Mouse (Mus musculus) limb, embryonic 15.5 days (tissue): ENCODE results near the gene Sirt2. TPM values are rescaled to one million over a fixed set of nuclear protein-coding genes. Genes with fewer than 3 reads are reported as not detected.

Experiments used
- ATAC-seq: fragments of 200-750 bp; cut with Nextera tagmentation; 2 replicates; pipeline ENCODE4 v1.8.0; 2017; ENCODE audit warnings: low read depth, moderate TSS enrichment; ENCODE audit not compliant: insufficient number of reproducible peaks, low FRiP score, low TSS enrichment
- H3K27ac ChIP-seq: fragments of 300-500 bp; sonication (generic); 2 replicates; pipeline ENCODE4 v1.5.1; 2015; ENCODE audit warnings: moderate library complexity, mild to moderate bottlenecking, inconsistent platforms
- H3K27me3 ChIP-seq: fragments of 300-500 bp; sonication (generic); 2 replicates; pipeline ENCODE4 v1.6.1; 2015; ENCODE audit warnings: inconsistent platforms
- H3K36me3 ChIP-seq: fragments of 300-500 bp; sonication (generic); 2 replicates; pipeline ENCODE4 v1.6.1; 2015; ENCODE audit warnings: inconsistent platforms
- H3K4me1 ChIP-seq: fragments of 300-500 bp; sonication (generic); 2 replicates; pipeline ENCODE4 v1.6.1; 2015; ENCODE audit warnings: inconsistent platforms
- H3K4me2 ChIP-seq: fragments of 300-500 bp; sonication (generic); 2 replicates; pipeline ENCODE4 v1.6.1; 2015; ENCODE audit warnings: mild to moderate bottlenecking, inconsistent platforms
- H3K4me3 ChIP-seq: fragments of 300-500 bp; sonication (generic); 2 replicates; pipeline ENCODE4 v1.5.1; 2015; ENCODE audit warnings: mild to moderate bottlenecking, inconsistent platforms
- H3K9ac ChIP-seq: fragments of 300-500 bp; sonication (generic); 2 replicates; pipeline ENCODE4 v1.6.1; 2015; ENCODE audit warnings: inconsistent platforms
- H3K9me3 ChIP-seq: fragments of 300-500 bp; sonication (generic); 2 replicates; pipeline ENCODE4 v1.6.1; 2016; ENCODE audit warnings: inconsistent platforms
- WGBS: fragments of 180-500 bp; shearing (Covaris S2); methylation state at CpG from one replicate; pipeline ENCODE4 v1.1.7; 2015; 5-methylcytosine and 5-hydroxymethylcytosine counted together
- polyA plus RNA-seq: library from polyadenylated mRNA; unstranded; fragments of >200 nt; fragmentation: Nextera tagmentation; extraction: Ambion mirVana; gene quantifications from 2 replicates; pipeline ENCODE4 v1.2.1, GENCODE M21; 2015

The Sirt2 gene
- polyA plus RNA-seq, 1 experiment from 2014 or later: 79.8 TPM

- Histone ChIP-seq H3K4me2 (no peak overlapping the region), H3K27ac (no peak overlapping the region), H3K4me1 (peaks cover 16% of the 10 kb centered on the region), H3K9me3 (no peaks in the 10 kb centered on the region), H3K27me3 (no peaks in the 10 kb centered on the region), H3K9ac (no peak overlapping the region), H3K4me3 (no peak overlapping the region), H3K36me3 (peaks cover 71% of the 10 kb centered on the region)
- WGBS: 81% methylated on average over 6 of the region's 6 CpGs
- no peak for ATAC-seq
Observed at GRCm38 (mm10) chr7:28735701-28736100, 30.8 kb upstream of the Sirt2 start.

- H3K4me3 ChIP-seq: no peak overlapping the region
- no peaks in the 10 kb centered on the region for H3K9me3 ChIP-seq
- no peak for ATAC-seq
- H3K27me3 ChIP-seq: no peaks in the 10 kb centered on the region
- WGBS: 94% methylated on average over 21 of the region's 21 CpGs
- H3K36me3 ChIP-seq: peaks cover 62% of the 10 kb centered on the region
- no peak overlapping the region for H3K27ac ChIP-seq
- peaks cover 17% of the 10 kb centered on the region for H3K4me1 ChIP-seq
- no peak overlapping the region for H3K4me2 ChIP-seq
- no peak overlapping the region for H3K9ac ChIP-seq
Observed at GRCm38 (mm10) chr7:28739829-28740228, 26.7 kb upstream of the Sirt2 start.

GRCm38 (mm10) chr7:28740949-28741348 is 25.6 kb upstream of the Sirt2 start:
- Histone ChIP-seq H3K36me3 (peaks cover 59% of the 10 kb centered on the region), H3K27ac (peak overlapping the region; percentile 78), H3K9ac (peak overlapping the region; percentile 69), H3K4me2 (peak overlapping the region; percentile 77), H3K27me3 (no peaks in the 10 kb centered on the region), H3K9me3 (no peaks in the 10 kb centered on the region), H3K4me3 (peak overlapping the region; percentile 79), H3K4me1 (peaks cover 17% of the 10 kb centered on the region)
- 33% methylated on average over 9 of the region's 9 CpGs for WGBS
- ATAC-seq: no peak

- Histone ChIP-seq H3K27me3 (no peaks in the 10 kb centered on the region), H3K4me2 (peak overlapping the region; percentile 77), H3K4me3 (peak overlapping the region; percentile 79), H3K9me3 (no peaks in the 10 kb centered on the region), H3K27ac (peak overlapping the region; percentile 78), H3K9ac (peak overlapping the region; percentile 69), H3K4me1 (peaks cover 17% of the 10 kb centered on the region), H3K36me3 (peaks cover 59% of the 10 kb centered on the region)
- under 1% methylated on average over 13 of the region's 13 CpGs for WGBS
- ATAC-seq: 0 out of 2 replicates have a peak, but pooled peaks have one; percentile 2
Observed at GRCm38 (mm10) chr7:28741368-28741708, 25.2 kb upstream of the Sirt2 start.

DNA sequence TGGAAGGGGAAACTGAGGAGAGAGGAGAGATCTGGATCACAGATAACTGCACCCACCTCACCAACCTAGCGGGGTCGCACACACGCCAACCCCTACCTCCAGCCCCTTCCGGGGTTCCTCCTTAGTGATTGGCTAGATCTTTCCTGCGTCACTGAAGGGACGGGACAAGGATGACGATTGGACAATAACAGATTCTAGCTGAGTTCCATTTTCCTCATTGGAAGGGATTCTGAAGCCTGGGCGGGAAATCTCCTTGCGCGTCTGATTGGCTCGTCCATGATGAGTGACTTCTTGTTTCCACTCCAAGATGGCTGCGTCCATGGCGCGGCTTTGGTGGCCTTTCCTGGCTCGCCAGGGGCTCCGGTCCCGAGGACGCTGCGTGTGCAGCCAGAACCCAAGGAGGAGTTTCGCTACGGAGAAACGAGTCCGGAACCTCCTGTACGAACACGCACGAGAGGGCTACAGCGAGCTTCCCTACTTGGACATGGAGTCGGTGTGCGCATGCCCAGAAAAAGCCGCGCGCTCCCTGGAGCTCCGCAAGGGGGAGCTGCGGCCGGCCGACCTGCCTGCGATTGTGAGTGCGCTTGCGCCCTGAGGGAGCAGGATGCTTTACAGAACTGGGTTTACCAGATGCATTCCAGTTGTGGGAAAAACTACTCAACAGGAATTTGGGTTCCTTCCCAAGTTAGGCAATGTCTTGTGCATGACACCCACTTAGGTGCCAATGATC is 24.7 kb upstream of the Sirt2 start, which contains the start of the genes Mrps12 and Sars2:
Gene Mrps12 (minus strand): TSS at position 112 of the 730 bp plus-strand sequence.
Gene Sars2 (plus strand): TSS at position 284 of the 730 bp plus-strand sequence.
- peak; percentile 97 for ATAC-seq
- Histone ChIP-seq H3K4me3 (peak within 1 kb of the TSS; percentile 79), H3K36me3 (peaks cover 59% of the 10 kb centered on the region), H3K9ac (peak within 1 kb of the TSS; percentile 71), H3K4me1 (peaks cover 17% of the 10 kb centered on the region), H3K27ac (peak within 1 kb of the TSS; percentile 93), H3K4me2 (peak within 1 kb of the TSS; percentile 77), H3K9me3 (no peaks in the 10 kb centered on the region), H3K27me3 (no peaks in the 10 kb centered on the region)
- WGBS: 0% methylated on average over 39 of the region's 39 CpGs

- Histone ChIP-seq H3K9ac (no peak overlapping the region), H3K27me3 (no peaks in the 10 kb centered on the region), H3K4me3 (no peak overlapping the region), H3K27ac (no peak overlapping the region), H3K4me1 (peaks cover 3% of the 10 kb centered on the region; the same call in 1 of the 2 replicates), H3K9me3 (no peaks in the 10 kb centered on the region), H3K36me3 (peaks cover 56% of the 10 kb centered on the region), H3K4me2 (no peak overlapping the region)
- ATAC-seq: no peak
- WGBS: 93% methylated on average over 7 of the region's 7 CpGs
Observed at GRCm38 (mm10) chr7:28749935-28750334, 16.6 kb upstream of the Sirt2 start.

- peak within 1 kb of the TSS; percentile 19 for H3K4me2 ChIP-seq
- H3K27me3 ChIP-seq: peaks cover 24% of the 10 kb centered on the region
- H3K4me3 ChIP-seq: peak within 1 kb of the TSS; percentile 3; the same call in 1 of the 2 replicates
- H3K9me3 ChIP-seq: no peaks in the 10 kb centered on the region
- WGBS: 2% methylated on average over 17 of the region's 17 CpGs
- H3K4me1 ChIP-seq: peaks cover 12% of the 10 kb centered on the region
- peaks cover 45% of the 10 kb centered on the region for H3K36me3 ChIP-seq
- no peak for ATAC-seq
- H3K9ac ChIP-seq: no peak within 1 kb of the TSS
- no peak within 1 kb of the TSS for H3K27ac ChIP-seq
Observed at GRCm38 (mm10) chr7:28756079-28756478, 10.5 kb upstream of the Sirt2 start, which contains the start of gene Ccer2. TSS of gene Ccer2 (plus strand) at chr7:28756174.

GRCm38 (mm10) chr7:28758623-28759022 is 7.9 kb upstream of the Sirt2 start:
- Histone ChIP-seq H3K4me2 (no peak overlapping the region), H3K9me3 (no peaks in the 10 kb centered on the region), H3K27ac (no peak overlapping the region), H3K9ac (no peak overlapping the region), H3K4me3 (no peak overlapping the region), H3K27me3 (peaks cover 24% of the 10 kb centered on the region), H3K36me3 (peaks cover 49% of the 10 kb centered on the region), H3K4me1 (peaks cover 12% of the 10 kb centered on the region)
- 81% methylated on average over 13 of the region's 13 CpGs for WGBS
- ATAC-seq: no peak

GRCm38 (mm10) chr7:28761907-28762306 is 4.6 kb upstream of the Sirt2 start:
- WGBS: 93% methylated on average over 9 of the region's 9 CpGs
- Histone ChIP-seq H3K4me3 (no peak overlapping the region), H3K27ac (no peak overlapping the region), H3K9me3 (no peaks in the 10 kb centered on the region), H3K36me3 (peaks cover 45% of the 10 kb centered on the region), H3K9ac (no peak overlapping the region), H3K27me3 (peaks cover 8% of the 10 kb centered on the region), H3K4me1 (peaks cover 9% of the 10 kb centered on the region), H3K4me2 (no peak overlapping the region)
- ATAC-seq: no peak

DNA sequence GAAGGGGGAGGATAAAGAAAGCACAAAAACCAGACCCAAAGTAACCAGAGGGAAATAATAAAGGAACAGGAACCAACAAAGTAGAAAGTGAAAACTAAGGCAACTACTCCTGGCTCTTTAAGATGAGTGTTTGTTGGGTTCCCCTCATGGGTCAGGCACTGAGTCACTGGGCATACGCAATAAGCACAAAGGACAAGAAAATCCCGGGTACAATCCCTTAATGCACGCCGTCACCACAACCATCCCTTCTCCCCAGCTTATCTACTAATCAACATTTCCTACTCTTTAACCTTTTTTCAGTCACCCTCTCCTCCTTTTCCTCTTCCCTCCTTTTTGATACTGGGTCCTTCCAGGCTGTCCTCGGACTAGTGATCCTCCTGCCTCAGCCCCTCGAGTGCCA is 1.3 kb upstream of the Sirt2 start:
- no peak for ATAC-seq
- H3K27me3 ChIP-seq: no peaks in the 10 kb centered on the region
- no peak overlapping the region for H3K27ac ChIP-seq
- H3K9me3 ChIP-seq: no peaks in the 10 kb centered on the region
- peak overlapping the region; percentile 71 for H3K4me2 ChIP-seq
- peak overlapping the region; percentile 78 for H3K4me3 ChIP-seq
- 86% methylated on average over 6 of the region's 6 CpGs for WGBS
- H3K36me3 ChIP-seq: peaks cover 21% of the 10 kb centered on the region
- peaks cover 20% of the 10 kb centered on the region for H3K4me1 ChIP-seq
- no peak overlapping the region for H3K9ac ChIP-seq

GRCm38 (mm10) chr7:28766910-28767309 is 375 bp downstream of the Sirt2 start:
- no peaks in the 10 kb centered on the region for H3K27me3 ChIP-seq
- WGBS: 5% methylated on average over 14 of the region's 14 CpGs
- ATAC-seq: no peak
- H3K9ac ChIP-seq: peak overlapping the region; percentile 58
- H3K9me3 ChIP-seq: no peaks in the 10 kb centered on the region
- H3K27ac ChIP-seq: no peak overlapping the region
- H3K4me1 ChIP-seq: peaks cover 20% of the 10 kb centered on the region
- H3K4me2 ChIP-seq: peak overlapping the region; percentile 64
- H3K36me3 ChIP-seq: peaks cover 5% of the 10 kb centered on the region
- peak overlapping the region; percentile 78 for H3K4me3 ChIP-seq

GRCm38 (mm10) chr7:28767462-28767965 is 979 bp downstream of the Sirt2 start, which contains the start of gene Nfkbib:
TSS of gene Nfkbib (minus strand) at chr7:28767512.
- Histone ChIP-seq H3K4me3 (peak within 1 kb of the TSS; percentile 78), H3K27me3 (no peaks in the 10 kb centered on the region), H3K9me3 (no peaks in the 10 kb centered on the region), H3K4me1 (peaks cover 20% of the 10 kb centered on the region), H3K4me2 (peak within 1 kb of the TSS; percentile 71), H3K27ac (no peak within 1 kb of the TSS), H3K9ac (peak within 1 kb of the TSS; percentile 58), H3K36me3 (peaks cover 7% of the 10 kb centered on the region; the same call in 1 of the 2 replicates)
- no peak for ATAC-seq
- 52% methylated on average over 7 of the region's 7 CpGs for WGBS
